Mouse (Mus musculus): Measurements from ENCODE around the gene Trim67.

Trim67 gene

GRCm38 (mm10) chr8:124794486-124794780 lies 1.5 kb downstream of the Trim67 start:
- no peak for DNase-seq (ENCODE audit: low read depth)

DNA sequence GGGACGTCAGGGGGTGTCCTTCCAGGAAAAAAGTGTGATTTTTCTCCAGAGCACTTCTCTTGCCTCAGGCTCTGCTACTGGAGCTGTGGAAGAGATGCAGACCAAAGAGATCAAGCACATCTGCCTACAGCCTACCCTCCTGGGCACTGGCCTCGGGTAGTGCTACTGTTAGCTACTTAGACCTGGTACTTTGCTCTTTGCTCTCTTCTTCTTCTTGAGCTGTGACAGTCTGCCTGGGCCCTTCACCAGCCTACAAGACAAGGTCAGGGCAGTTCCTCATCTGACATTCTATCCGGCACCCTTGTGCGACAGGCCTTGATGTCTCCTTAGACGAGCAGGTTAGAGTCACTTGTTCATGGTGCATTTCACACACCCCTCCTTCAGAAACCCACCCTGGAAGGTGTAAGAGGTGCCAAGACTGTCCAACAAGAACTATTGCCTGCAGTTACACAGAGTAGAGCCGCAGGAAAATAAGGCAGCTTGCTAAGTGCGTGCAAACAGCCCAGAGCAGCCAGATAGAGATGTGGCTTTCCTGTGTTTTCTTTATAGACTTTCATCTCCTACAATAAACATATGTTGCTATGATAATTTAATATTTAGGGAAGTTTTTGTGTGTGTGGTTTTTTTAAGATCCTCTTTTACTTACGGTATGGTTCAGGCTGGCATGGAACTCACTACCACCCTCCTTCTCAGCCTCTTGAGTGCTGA lies 3.0 kb downstream of the Trim67 start:
- DNase-seq (ENCODE audit: low read depth), result no peak

- DNase-seq (ENCODE audit: low read depth), result no peak
These were observed 7.7 kb downstream of the Trim67 start for GRCm38 (mm10) chr8:124800542-124800941.

DNA sequence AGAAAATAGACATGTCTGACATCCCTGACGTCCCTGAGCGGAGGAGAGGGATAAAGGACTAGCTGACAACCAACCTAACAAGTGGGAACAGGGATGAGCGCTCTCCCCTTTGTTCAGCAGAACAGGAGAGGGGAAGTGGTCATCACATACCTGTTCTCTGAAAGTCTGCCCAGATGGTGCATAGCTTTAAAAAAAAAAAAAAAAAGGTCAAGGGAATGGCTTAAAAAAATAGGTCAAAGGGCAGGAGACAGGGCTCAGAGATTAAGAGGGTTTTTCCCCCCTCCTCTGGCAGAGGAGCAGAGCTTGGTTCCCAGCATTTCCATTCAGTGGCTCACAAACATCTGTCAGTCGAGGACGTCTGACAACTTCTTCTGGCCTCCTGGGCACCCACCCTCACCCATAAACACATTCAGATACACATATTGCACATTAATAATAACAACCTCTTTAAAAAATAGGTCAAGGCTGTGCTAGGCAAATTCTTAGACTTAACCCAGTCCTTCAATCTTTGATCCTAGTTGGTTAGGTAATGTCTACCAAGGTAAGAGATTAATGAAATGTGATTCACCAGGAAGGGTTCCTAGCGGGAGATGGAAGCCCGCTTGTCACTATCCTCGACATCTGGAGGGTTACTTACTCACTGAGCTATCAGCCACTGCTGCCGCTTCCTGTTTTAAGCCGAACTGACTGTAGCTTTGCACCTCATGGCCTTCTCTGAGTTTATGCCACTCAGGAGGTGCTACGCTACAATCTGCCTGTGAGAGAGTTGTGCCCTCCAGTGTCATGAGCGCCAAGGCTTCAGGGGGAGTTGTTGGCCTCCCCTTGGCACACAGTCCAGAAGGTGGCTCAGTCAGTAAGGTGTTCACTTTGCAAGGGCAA lies 11.2 kb downstream of the Trim67 start:
- DNase-seq (ENCODE audit: low read depth), result no peak

GRCm38 (mm10) chr8:124805990-124806389 lies 13.1 kb downstream of the Trim67 start:
- no peak for DNase-seq (ENCODE audit: low read depth)

DNA sequence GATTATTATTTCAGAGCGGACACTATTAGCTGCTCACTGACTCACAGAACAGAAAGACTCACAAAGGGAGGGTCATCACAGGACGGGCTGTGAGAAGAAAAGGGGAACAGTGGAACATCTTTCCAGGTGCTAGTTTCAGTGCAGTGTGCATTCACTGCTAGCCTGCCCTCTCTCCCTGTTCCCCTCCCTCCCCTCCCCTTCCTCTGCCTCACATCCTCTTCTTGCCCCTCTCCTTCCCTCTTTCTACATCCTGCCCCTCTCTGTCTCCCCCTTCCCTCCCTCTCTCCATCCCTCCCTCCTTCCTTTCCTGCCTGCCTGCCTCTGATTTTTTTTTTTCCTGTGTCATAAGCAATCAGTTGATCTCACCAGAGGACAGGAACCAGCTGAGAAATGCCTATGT lies 16.5 kb downstream of the Trim67 start:
- DNase-seq (ENCODE audit: low read depth), result no peak

DNA sequence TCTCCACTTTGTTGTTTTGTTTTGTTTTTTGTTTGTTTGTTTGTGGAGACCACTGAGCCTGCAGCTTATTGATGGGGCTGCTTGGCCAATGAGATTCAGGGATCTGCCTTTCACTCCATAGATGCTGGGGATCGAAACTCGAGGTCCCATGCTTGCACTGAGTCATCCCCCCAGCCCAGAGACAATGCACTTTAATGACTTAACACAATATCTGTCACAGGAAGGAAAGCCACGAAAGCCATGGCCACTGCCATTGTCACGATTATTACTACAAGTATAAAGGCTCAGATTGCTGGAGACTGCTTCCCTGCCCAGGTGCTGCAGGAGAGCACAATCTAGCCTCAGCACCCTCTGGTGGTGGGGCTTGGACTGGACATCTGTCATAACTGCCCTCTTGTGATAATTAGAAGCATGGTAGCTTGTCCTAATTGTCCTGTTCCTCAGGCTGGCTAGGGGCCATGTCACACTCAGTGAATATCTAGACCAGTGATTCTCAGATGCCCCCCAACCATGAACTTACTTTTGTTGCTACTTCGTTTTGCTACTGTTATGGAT lies 17.2 kb downstream of the Trim67 start:
- no peak for DNase-seq (ENCODE audit: low read depth)

DNA sequence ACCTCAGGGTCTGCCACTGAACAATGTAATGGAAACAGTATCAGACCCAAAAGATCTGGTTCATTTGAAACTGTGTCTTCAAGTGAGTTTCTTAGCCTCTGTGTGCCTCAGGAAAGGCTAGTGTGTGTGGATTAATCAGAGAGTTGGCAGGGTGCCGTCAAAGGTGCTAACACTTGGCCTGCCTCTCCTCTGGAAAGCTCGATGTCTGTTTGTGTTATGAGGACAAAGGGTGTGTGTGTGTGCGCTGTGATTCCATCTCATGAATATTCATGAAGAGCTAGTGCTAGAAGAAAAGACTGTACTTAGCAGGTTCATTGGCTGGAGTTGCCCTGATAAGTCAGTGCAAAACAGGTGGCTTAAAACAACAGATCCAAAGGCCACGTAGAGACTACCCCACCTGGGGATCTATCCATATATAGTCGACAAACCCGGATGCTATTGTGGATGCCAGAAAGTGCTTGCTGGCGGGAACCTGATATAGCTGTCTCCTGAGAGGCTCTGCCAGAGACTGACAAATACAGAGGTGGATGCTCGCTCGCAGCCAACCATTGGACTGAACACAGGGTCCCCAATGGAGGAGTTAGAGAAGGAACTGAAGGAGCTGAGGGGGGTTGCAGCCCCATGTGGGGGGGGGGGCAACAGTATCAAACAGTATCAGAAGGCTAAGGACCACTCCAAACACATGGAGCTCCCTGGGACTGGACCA lies 17.9 kb downstream of the Trim67 start:
- DNase-seq (ENCODE audit: low read depth), result no peak

DNA sequence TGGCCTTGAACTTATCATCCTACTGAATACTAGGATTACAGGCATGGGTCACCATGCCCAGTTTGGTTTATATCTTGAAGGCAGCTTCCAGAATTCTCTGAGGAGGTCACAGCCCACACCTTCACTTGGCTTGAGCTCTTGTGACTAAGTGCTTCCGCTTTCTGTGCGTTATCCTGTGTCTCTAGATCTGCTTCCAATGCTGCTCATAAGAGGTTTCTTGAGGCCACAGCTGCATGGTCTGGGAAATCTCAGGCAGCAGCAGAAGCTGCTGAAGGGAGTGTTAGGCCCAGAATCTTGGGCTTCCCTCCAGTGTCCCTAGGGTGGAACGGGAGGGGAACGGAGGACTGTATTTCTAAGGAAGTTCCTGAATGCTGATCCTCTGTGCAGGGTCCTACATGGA lies 20.4 kb downstream of the Trim67 start:
- no peak for DNase-seq (ENCODE audit: low read depth)

GRCm38 (mm10) chr8:124815870-124816269 lies 23.0 kb downstream of the Trim67 start:
- no peak for DNase-seq (ENCODE audit: low read depth)

DNA sequence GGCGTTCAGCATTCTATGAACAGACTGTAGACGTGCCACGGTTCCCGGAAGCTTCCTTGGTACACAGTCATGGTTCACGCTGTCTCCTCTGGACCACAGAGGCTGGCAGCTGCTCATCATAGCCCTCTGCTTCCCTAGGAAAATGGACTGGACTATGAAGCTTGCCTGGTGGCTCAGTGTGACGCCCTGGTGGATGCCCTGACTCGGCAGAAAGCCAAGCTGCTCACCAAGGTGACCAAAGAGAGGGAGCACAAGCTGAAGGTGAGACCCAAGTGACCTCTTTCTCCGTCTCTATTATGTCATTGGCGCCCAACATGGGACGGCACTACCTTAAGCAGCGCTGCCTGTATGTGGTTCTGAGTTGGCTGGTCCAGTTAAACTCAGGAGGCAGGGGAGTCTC lies 24.0 kb downstream of the Trim67 start:
- no peak for DNase-seq (ENCODE audit: low read depth)

- no peak for DNase-seq (ENCODE audit: low read depth)
These were observed 24.5 kb downstream of the Trim67 start for GRCm38 (mm10) chr8:124817361-124817760.

GRCm38 (mm10) chr8:124819612-124820115 lies 26.8 kb downstream of the Trim67 start:
- no peak for DNase-seq (ENCODE audit: low read depth)

DNA sequence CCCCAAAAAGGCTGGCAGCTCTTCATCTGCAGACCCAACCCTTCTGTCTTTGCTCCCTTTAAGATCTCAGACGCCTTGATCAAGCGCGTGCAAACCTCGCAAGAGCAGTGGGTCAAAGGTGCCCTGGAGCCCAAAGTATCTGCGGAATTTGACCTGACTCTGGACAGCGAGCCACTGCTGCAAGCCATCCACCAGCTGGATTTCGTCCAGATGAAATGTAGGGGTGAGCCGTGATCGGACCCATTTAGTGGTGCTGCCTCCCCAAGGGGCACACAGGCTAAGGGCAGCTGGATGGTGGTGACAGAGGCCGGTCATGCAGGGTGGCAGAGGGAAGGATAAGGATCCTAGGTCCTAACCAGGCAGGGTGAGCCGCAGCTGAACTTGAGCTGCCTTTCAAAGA lies 27.2 kb downstream of the Trim67 start:
- DNase-seq (ENCODE audit: low read depth), result no peak

GRCm38 (mm10) chr8:124823497-124823896 lies 30.6 kb downstream of the Trim67 start:
- no peak for DNase-seq (ENCODE audit: low read depth)

- DNase-seq (ENCODE audit: low read depth), result no peak
These were observed 33.8 kb downstream of the Trim67 start for GRCm38 (mm10) chr8:124826658-124827057.

DNA sequence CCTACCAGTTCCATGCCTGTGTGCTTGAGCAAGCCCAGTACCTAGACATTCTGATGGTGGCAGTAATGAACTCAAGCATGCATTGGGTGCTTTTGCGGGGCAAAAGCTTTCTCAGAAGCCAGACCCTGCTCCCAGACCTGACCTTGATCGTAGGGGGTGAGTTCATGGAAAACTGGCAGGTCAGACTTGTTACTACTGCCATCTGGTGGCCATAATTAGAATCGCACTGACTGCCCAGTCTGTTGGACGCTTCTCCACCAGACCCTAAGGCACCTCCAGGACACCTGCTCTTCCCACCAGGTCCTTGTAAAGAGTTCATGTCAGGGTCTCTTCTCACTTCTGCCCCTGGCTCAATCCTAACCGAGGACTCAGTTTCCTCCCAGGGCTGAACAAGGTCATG lies 34.5 kb downstream of the Trim67 start:
- DNase-seq (ENCODE audit: low read depth), result peak; percentile 67

GRCm38 (mm10) chr8:124828561-124829240 lies 35.8 kb downstream of the Trim67 start:
- no peak for DNase-seq (ENCODE audit: low read depth)

GRCm38 (mm10) chr8:124830050-124830449 lies 37.2 kb downstream of the Trim67 start:
- DNase-seq (ENCODE audit: low read depth), result no peak

GRCm38 (mm10) chr8:124831531-124831930 lies 38.6 kb downstream of the Trim67 start:
- no peak for DNase-seq (ENCODE audit: low read depth)

DNA sequence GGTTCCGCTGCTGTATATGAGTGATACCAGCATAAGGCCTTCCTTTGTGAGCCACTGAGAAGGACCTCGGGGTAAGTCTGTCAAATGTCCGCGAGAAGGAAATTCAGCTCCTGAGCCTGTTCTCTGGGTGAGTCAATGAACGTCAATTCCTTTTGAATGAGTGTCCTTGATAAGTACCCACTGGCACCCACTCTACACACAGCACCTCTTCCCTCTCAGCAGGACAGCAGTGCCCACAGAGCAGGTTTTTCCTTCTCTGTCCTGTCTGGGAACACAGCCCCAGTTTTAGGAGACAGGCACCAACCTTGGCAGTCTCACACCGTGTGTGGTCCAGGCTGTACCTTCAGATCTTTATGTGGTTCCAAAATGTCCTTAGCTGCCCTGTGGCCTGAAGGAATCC lies 39.0 kb downstream of the Trim67 start:
- DNase-seq (ENCODE audit: low read depth), result no peak
